Mouse (Mus musculus): ENCODE results near the gene 4930404N11Rik. TPM values are rescaled to one million over a fixed set of nuclear protein-coding genes. Genes with fewer than 3 reads are reported as not detected.

Gene 4930404N11Rik
- total and polyA plus RNA-seq, 3 experiments = 0.52 to 1.2 TPM; not detected in 1

DNA sequence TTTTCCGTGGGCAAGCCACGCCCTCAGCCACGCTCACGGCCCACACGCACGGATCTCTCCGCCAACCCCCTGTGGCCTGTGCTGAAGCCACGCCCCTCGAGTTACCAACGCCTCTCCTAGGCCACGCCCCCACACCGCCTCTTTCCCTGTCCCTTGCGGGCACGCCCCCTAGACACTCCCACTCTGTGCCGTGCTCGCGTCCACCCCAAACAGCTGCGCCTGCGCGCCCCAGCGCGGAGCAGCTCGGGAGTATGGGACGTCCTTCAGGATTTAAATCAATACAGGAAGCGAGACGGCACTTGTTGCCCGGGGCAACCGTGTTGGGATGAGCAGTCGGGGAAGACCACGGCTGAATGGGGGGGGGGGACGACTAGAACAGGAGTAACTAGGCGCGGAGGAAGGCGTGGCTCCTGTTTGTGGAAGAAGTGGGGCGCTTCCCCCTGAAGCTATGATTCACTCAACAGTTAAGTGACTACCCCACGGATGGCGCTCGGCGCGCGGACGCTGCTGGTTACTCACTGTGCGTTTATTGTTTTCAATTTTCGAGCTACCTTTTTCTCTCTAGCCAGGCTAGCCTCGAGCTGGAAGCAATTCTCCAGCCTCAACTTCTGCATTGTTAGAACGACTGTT, 13.1 kb upstream of the 4930404N11Rik start:
- peak; percentile 84 for DNase-seq (ENCODE audit: low spot score)
- TF ChIP-seq POLR2AphosphoS5 (IDR thresholded peaks at IDR 0.05; ENCODE audit: insufficient replicate concordance, low read depth, low read length) (no peak), TAL1 (conservative IDR thresholded peaks at IDR 0.05; ENCODE audit: low read depth, low read length) (no peak), GATA2 (IDR thresholded peaks at IDR 0.05; ENCODE audit: borderline replicate concordance, low read depth, low read length) (no peak), GATA1 (IDR thresholded peaks at IDR 0.05; ENCODE audit: borderline replicate concordance, low read length) (no peak), CTCF (IDR thresholded peaks at IDR 0.05; ENCODE audit: low read depth, low read length) (no peak)
- peak; percentile 78 for ATAC-seq (ENCODE audit: extremely low read depth, insufficient number of reproducible peaks, low FRiP score, poor library complexity, severe bottlenecking)
- Histone ChIP-seq H3K36me3 (replicated peaks) (peaks cover 38% of the 10 kb centered on the region), H3K9me3 (replicated peaks) (no peaks in the 10 kb centered on the region), H3K4me1 (ENCODE audit: insufficient read depth, low read depth, low read length) (peaks cover 75% of the 10 kb centered on the region), H3K4me3 (ENCODE audit: low read depth, low read length) (peak overlapping the region; percentile 85), H3K27me3 (ENCODE audit: insufficient read depth, low read length) (no peaks in the 10 kb centered on the region)

DNA sequence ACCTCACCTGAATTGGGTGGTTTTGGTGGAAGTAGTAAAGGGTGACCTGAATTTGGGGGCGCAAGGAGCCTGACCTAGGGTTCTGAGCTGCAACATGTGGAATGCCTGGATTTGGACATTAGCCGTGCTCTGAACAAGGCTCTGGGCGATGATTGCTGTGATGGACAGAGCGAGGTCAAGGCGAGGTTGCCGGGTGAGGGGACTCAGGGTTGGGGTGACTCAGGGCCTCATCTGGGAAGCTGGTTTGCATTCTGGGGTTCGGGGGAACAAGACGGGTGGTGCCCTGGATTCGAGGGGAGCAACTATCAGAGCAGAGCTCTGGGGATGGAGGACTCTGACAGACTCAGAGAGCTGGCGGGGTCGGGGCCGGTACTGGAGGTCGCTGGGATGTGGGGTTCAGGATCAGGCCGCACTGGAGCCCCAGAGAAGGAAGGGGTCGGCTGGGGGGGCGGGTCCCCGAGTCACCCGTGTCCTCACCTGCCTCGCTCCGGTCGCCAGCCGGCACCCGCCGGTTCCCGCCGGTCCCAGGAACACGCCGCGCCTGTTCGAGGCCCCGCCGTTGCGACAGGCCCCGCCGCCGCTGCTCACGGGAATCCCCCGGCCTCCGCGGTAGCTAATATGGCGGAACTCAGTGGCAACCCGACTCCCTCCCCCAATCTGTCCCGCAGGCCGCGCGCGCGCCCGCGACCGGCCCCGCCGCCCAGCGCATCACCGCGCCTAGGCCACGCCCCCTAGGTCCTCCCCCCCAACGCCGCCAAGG, 12.4 kb upstream of the 4930404N11Rik start, which contains the start of gene Fzr1:
Fzr1 (minus strand) TSS at position 724 of the 760 bp plus-strand sequence.
- H3K27me3 ChIP-seq (ENCODE audit: insufficient read depth, low read length) = no peaks in the 10 kb centered on the region
- peaks cover 79% of the 10 kb centered on the region for H3K4me1 ChIP-seq (ENCODE audit: insufficient read depth, low read depth, low read length)
- TF ChIP-seq TAL1 (conservative IDR thresholded peaks at IDR 0.05; ENCODE audit: low read depth, low read length) (no peak), GATA2 (IDR thresholded peaks at IDR 0.05; ENCODE audit: borderline replicate concordance, low read depth, low read length) (no peak), CTCF (IDR thresholded peaks at IDR 0.05; ENCODE audit: low read depth, low read length) (no peak), POLR2AphosphoS5 (IDR thresholded peaks at IDR 0.05; ENCODE audit: insufficient replicate concordance, low read depth, low read length) (no peak), GATA1 (IDR thresholded peaks at IDR 0.05; ENCODE audit: borderline replicate concordance, low read length) (no peak)
- peaks cover 45% of the 10 kb centered on the region for H3K36me3 ChIP-seq (replicated peaks)
- ATAC-seq (ENCODE audit: extremely low read depth, insufficient number of reproducible peaks, low FRiP score, poor library complexity, severe bottlenecking) = no peak
- no peaks in the 10 kb centered on the region for H3K9me3 ChIP-seq (replicated peaks)
- no peak for DNase-seq (ENCODE audit: low spot score)
- peak within 1 kb of the TSS; percentile 85 for H3K4me3 ChIP-seq (ENCODE audit: low read depth, low read length)

DNA sequence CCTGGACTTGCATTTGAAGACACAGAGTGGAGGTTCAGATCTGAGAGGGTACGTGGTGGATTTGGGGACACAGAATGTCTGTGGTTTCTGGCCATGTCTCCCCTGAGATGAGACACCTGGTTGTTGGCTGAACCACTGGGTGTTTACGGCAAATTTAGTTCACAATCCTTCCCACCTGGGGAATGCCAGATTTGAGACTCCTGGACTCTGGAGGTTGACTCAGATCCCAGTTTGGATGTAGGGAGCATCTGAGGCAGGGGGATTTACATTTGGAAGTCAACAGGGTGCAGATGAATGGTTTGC, 11.7 kb upstream of the 4930404N11Rik start:
- H3K27me3 ChIP-seq (ENCODE audit: insufficient read depth, low read length) = no peaks in the 10 kb centered on the region
- H3K4me3 ChIP-seq (ENCODE audit: low read depth, low read length) = peak overlapping the region; percentile 85
- peaks cover 51% of the 10 kb centered on the region for H3K36me3 ChIP-seq (replicated peaks)
- no peak for DNase-seq (ENCODE audit: low spot score)
- peaks cover 77% of the 10 kb centered on the region for H3K4me1 ChIP-seq (ENCODE audit: insufficient read depth, low read depth, low read length)
- no peaks in the 10 kb centered on the region for H3K9me3 ChIP-seq (replicated peaks)
- no peak for ATAC-seq (ENCODE audit: extremely low read depth, insufficient number of reproducible peaks, low FRiP score, poor library complexity, severe bottlenecking)
- TF ChIP-seq GATA1 (IDR thresholded peaks at IDR 0.05; ENCODE audit: borderline replicate concordance, low read length) (no peak), POLR2AphosphoS5 (IDR thresholded peaks at IDR 0.05; ENCODE audit: insufficient replicate concordance, low read depth, low read length) (no peak), TAL1 (conservative IDR thresholded peaks at IDR 0.05; ENCODE audit: low read depth, low read length) (no peak), CTCF (IDR thresholded peaks at IDR 0.05; ENCODE audit: low read depth, low read length) (no peak), GATA2 (IDR thresholded peaks at IDR 0.05; ENCODE audit: borderline replicate concordance, low read depth, low read length) (no peak)

GRCm38 (mm10) chr10:81376561-81377361, 11.1 kb upstream of the 4930404N11Rik start:
- DNase-seq (ENCODE audit: low spot score) = no peak
- H3K4me1 ChIP-seq (ENCODE audit: insufficient read depth, low read depth, low read length) = peaks cover 77% of the 10 kb centered on the region
- no peaks in the 10 kb centered on the region for H3K9me3 ChIP-seq (replicated peaks)
- H3K4me3 ChIP-seq (ENCODE audit: low read depth, low read length) = peak overlapping the region; percentile 85
- TF ChIP-seq GATA2 (IDR thresholded peaks at IDR 0.05; ENCODE audit: borderline replicate concordance, low read depth, low read length) (no peak), CTCF (IDR thresholded peaks at IDR 0.05; ENCODE audit: low read depth, low read length) (no peak), GATA1 (IDR thresholded peaks at IDR 0.05; ENCODE audit: borderline replicate concordance, low read length) (no peak), POLR2AphosphoS5 (IDR thresholded peaks at IDR 0.05; ENCODE audit: insufficient replicate concordance, low read depth, low read length) (no peak), TAL1 (conservative IDR thresholded peaks at IDR 0.05; ENCODE audit: low read depth, low read length) (no peak)
- ATAC-seq (ENCODE audit: extremely low read depth, insufficient number of reproducible peaks, low FRiP score, poor library complexity, severe bottlenecking) = no peak
- H3K27me3 ChIP-seq (ENCODE audit: insufficient read depth, low read length) = no peaks in the 10 kb centered on the region
- H3K36me3 ChIP-seq (replicated peaks) = peaks cover 57% of the 10 kb centered on the region

DNA sequence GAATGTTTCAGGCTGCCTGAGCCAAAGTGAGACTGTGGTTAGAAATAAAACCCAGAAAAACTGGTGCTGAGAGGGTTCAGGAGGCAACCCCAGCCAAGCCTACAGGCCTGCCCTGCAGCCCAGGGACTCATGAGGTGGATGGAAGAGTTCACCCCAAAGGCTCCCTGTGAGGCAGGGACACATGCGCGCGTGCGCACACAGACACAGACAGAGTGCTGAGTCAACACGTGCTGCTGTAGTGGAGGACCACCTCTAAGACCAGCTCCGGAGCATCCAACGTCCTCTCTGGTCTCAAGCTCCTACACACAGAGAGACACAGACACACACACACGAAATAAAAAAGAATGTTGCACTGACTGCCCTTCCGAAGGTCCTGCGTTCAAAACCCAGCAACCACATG, 9.7 kb upstream of the 4930404N11Rik start:
- ATAC-seq (ENCODE audit: extremely low read depth, insufficient number of reproducible peaks, low FRiP score, poor library complexity, severe bottlenecking) = no peak
- H3K36me3 ChIP-seq (replicated peaks) = peaks cover 71% of the 10 kb centered on the region

DNA sequence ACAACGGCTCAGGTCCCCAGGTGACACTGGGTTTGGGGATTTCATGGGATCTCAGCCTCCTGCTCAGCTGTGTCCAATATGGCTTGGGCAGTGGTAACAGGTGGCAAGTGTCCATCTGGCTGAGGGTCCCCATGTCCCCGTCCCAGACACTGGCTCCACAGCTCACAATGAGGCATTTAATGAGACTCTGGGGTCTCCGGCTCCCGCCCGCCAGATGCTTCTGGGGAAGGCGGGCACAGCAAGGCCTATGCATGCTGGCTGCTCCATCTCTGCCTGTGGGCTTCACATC, 1.5 kb upstream of the 4930404N11Rik start:
- ATAC-seq (ENCODE audit: extremely low read depth, insufficient number of reproducible peaks, low FRiP score, poor library complexity, severe bottlenecking) = no peak

More for the DNA sequence above, 9.7 kb upstream of the 4930404N11Rik start:
- no peak for DNase-seq (ENCODE audit: low spot score)
- H3K9me3 ChIP-seq (replicated peaks) = no peaks in the 10 kb centered on the region
- peaks cover 64% of the 10 kb centered on the region for H3K4me1 ChIP-seq (ENCODE audit: insufficient read depth, low read depth, low read length)
- no peak for TF ChIP-seq GATA2 (IDR thresholded peaks at IDR 0.05; ENCODE audit: borderline replicate concordance, low read depth, low read length)
- H3K27me3 ChIP-seq (ENCODE audit: insufficient read depth, low read length) = no peaks in the 10 kb centered on the region
- no peak overlapping the region for H3K4me3 ChIP-seq (ENCODE audit: low read depth, low read length)

More for the DNA sequence above, 1.5 kb upstream of the 4930404N11Rik start:
- Histone ChIP-seq H3K4me3 (ENCODE audit: low read depth, low read length) (no peak overlapping the region), H3K36me3 (replicated peaks) (peaks cover 100% of the 10 kb centered on the region), H3K9me3 (replicated peaks) (no peaks in the 10 kb centered on the region), H3K4me1 (ENCODE audit: insufficient read depth, low read depth, low read length) (peaks cover 72% of the 10 kb centered on the region), H3K27me3 (ENCODE audit: insufficient read depth, low read length) (no peaks in the 10 kb centered on the region)
- TF ChIP-seq GATA1 (IDR thresholded peaks at IDR 0.05; ENCODE audit: borderline replicate concordance, low read length) = no peak
- TF ChIP-seq POLR2AphosphoS5 (IDR thresholded peaks at IDR 0.05; ENCODE audit: insufficient replicate concordance, low read depth, low read length) = peak; percentile 68; the same call in 1 of the 2 replicates
- no peak for DNase-seq (ENCODE audit: low spot score)
